Mouse (Mus musculus): ENCODE measurements at regions not wholly inside any gene's neighbourhood (a gene's known extent, or its start where the extent isn't known, plus 50 kb on each side); places are given as distances from the start of the nearest gene placed in this dataset.

DNA sequence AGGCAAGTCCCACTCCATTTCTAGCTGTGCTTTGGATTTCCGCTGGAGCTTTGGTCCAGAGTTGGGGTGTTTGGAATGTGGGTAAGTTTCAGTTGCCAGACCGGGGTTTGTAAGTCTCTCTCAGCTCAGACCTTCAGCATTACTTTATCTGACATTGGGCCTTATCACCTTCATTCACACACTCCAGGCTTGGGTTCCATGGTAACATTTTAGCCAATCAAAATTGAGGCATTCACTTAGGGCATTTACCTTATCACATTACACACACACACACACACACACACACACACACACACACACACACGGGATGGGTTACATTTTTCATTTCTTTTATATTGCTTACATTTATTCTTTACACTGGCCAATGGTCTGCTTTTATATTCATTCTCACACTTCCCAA lies 765.3 kb upstream of the Pcdh20 start:
- TF ChIP-seq ZC3H11A (IDR thresholded peaks at IDR 0.05; ENCODE audit: borderline replicate concordance, low read depth, low read length) (no peak), CHD2 (IDR thresholded peaks at IDR 0.05; ENCODE audit: low read depth, low read length) (no peak), MAFK (IDR thresholded peaks at IDR 0.05; ENCODE audit: insufficient read depth, low read depth, low read length) (no peak)

All from ES-E14 (cell line).